Mouse (Mus musculus) forebrain, postnatal 0 days (tissue): ENCODE measurements around the gene Elavl2. TPM values are rescaled to one million over a fixed set of nuclear protein-coding genes. Genes with fewer than 3 reads are reported as not detected.

ENCODE experiments used
- ATAC-seq: fragments of 200-750 bp; cut with Nextera tagmentation; 2 replicates; pipeline ENCODE4 v1.8.0; 2017; ENCODE audit warnings: mild to moderate bottlenecking, moderate library complexity
- DNase-seq: peaks from one replicate; pipeline ENCODE4 v3.0.0-alpha.2; 2015
- H3K27ac ChIP-seq: fragments of 300-500 bp; sonication (generic); 2 replicates; pipeline ENCODE4 v1.5.1; 2014; ENCODE audit warnings: low read depth, mild to moderate bottlenecking, antibody characterized with exemption, low read length, moderate library complexity, mixed read lengths
- H3K27me3 ChIP-seq: fragments of 300-500 bp; sonication (generic); 2 replicates; pipeline ENCODE4 v1.6.1; 2014; ENCODE audit warnings: mild to moderate bottlenecking, low read length, mixed read lengths; ENCODE audit not compliant: insufficient read depth
- H3K36me3 ChIP-seq: fragments of 300-500 bp; sonication (generic); 2 replicates; pipeline ENCODE4 v1.6.1; 2014; ENCODE audit warnings: mild to moderate bottlenecking, moderate library complexity; ENCODE audit not compliant: insufficient read depth
- H3K4me1 ChIP-seq: fragments of 300-500 bp; sonication (generic); 2 replicates; pipeline ENCODE4 v1.6.1; 2014; ENCODE audit warnings: antibody characterized with exemption; ENCODE audit not compliant: insufficient read depth
- H3K4me2 ChIP-seq: fragments of 300-500 bp; sonication (generic); 2 replicates; pipeline ENCODE4 v1.6.1; 2014; ENCODE audit warnings: low read depth, mild to moderate bottlenecking, moderate library complexity
- H3K4me3 ChIP-seq: fragments of 300-500 bp; sonication (generic); 2 replicates; pipeline ENCODE4 v1.5.1; 2014; ENCODE audit warnings: low read depth, low read length, mixed read lengths
- H3K9ac ChIP-seq: fragments of 300-500 bp; sonication (generic); 2 replicates; pipeline ENCODE4 v1.6.1; 2014; ENCODE audit warnings: mild to moderate bottlenecking
- H3K9me3 ChIP-seq: fragments of 300-500 bp; sonication (generic); 2 replicates; pipeline ENCODE4 v1.6.1; 2016; ENCODE audit warnings: low read length
- CTCF ChIP-seq: sonication (generic); IDR thresholded peaks from 2 replicates; pipeline ENCODE4 v1.5.1; 2016; ENCODE audit warnings: antibody characterized with exemption, control low read depth, low read depth
- whole genome bisulfite sequencing: fragments of 180-500 bp; shearing (Covaris S2); extraction: QIAGEN DNeasy Blood & Tissue Kit; methylation state at CpG from one replicate; pipeline ENCODE4 v1.1.7; 2014; 5-methylcytosine and 5-hydroxymethylcytosine counted together
- polyA plus RNA-seq: library from polyadenylated mRNA; unstranded; fragments of >200 nt; fragmentation: Nextera tagmentation; extraction: Ambion mirVana; gene quantifications from 2 replicates; pipeline ENCODE4 v1.2.1, GENCODE M21; 2015
- total RNA-seq: library from RNA; depleted of rRNA; stranded (reverse); fragments of >200 nt; gene quantifications from 2 replicates; pipeline ENCODE4 v1.2.3, GENCODE M21; 2014

The Elavl2 gene
- total and polyA plus RNA-seq, 2 experiments from 2014 or later: 74.4 to 84.8 TPM

- H3K4me3 ChIP-seq: no peak overlapping the region
- peak; percentile 66 for ATAC-seq
- peak overlapping the region; percentile 73 for H3K27ac ChIP-seq
- no peaks in the 10 kb centered on the region for H3K27me3 ChIP-seq
- H3K4me2 ChIP-seq: 0 out of 2 replicates have a peak overlapping the region, but pooled peaks have one; percentile 17
- H3K9ac ChIP-seq: no peak overlapping the region; the same call in 1 of the 2 replicates
- no peaks in the 10 kb centered on the region for H3K9me3 ChIP-seq
- TF ChIP-seq CTCF: no peak
- no peaks in the 10 kb centered on the region for H3K36me3 ChIP-seq
- H3K4me1 ChIP-seq: 0 out of 2 replicates have a peak, but pooled peaks cover 2% of the 10 kb centered on the region
- WGBS: 52% methylated on average over 9 of the region's 9 CpGs
- peak; percentile 66 for DNase-seq
Observed at GRCm38 (mm10) chr4:91244554-91244953, 156.0 kb downstream of the Elavl2 start.

- 0 out of 2 replicates have a peak, but pooled peaks cover 2% of the 10 kb centered on the region for H3K4me1 ChIP-seq
- H3K9me3 ChIP-seq: no peaks in the 10 kb centered on the region
- no peaks in the 10 kb centered on the region for H3K36me3 ChIP-seq
- no peak overlapping the region for H3K4me3 ChIP-seq
- ATAC-seq (peak; percentile 50), DNase-seq (peak; percentile 45)
- H3K27ac ChIP-seq: no peak overlapping the region
- H3K4me2 ChIP-seq: no peak overlapping the region
- H3K27me3 ChIP-seq: no peaks in the 10 kb centered on the region
- 63% methylated on average over 4 of the region's 4 CpGs for WGBS
- TF ChIP-seq CTCF: no peak
- no peak overlapping the region for H3K9ac ChIP-seq
Observed at GRCm38 (mm10) chr4:91243896-91244295, 156.7 kb downstream of the Elavl2 start.

- DNase-seq (no peak), ATAC-seq (no peak)
Observed at GRCm38 (mm10) chr4:91238739-91239485, 161.7 kb downstream of the Elavl2 start.

GRCm38 (mm10) chr4:91236976-91237375 is 163.6 kb downstream of the Elavl2 start:
- Histone ChIP-seq H3K27ac (no peak overlapping the region), H3K9me3 (no peaks in the 10 kb centered on the region), H3K4me3 (no peak overlapping the region), H3K4me1 (0 out of 2 replicates have a peak, but pooled peaks cover 4% of the 10 kb centered on the region), H3K27me3 (no peaks in the 10 kb centered on the region), H3K36me3 (no peaks in the 10 kb centered on the region), H3K9ac (no peak overlapping the region), H3K4me2 (no peak overlapping the region)
- no peak for TF ChIP-seq CTCF
- 14% methylated on average over 7 of the region's 7 CpGs for WGBS
- DNase-seq (no peak), ATAC-seq (no peak)

More at GRCm38 (mm10) chr4:91238739-91239485, 161.7 kb downstream of the Elavl2 start:
- Histone ChIP-seq H3K4me3 (no peak overlapping the region), H3K4me2 (no peak overlapping the region), H3K9me3 (no peaks in the 10 kb centered on the region), H3K4me1 (0 out of 2 replicates have a peak, but pooled peaks cover 4% of the 10 kb centered on the region), H3K27me3 (no peaks in the 10 kb centered on the region), H3K36me3 (no peaks in the 10 kb centered on the region), H3K9ac (no peak overlapping the region), H3K27ac (no peak overlapping the region)
- 70% methylated on average over 6 of the region's 6 CpGs for WGBS
- no peak for TF ChIP-seq CTCF

GRCm38 (mm10) chr4:91234941-91235340 is 165.6 kb downstream of the Elavl2 start:
- H3K9ac ChIP-seq: no peak overlapping the region
- ATAC-seq: no peak
- WGBS: 60% methylated on average over 6 of the region's 6 CpGs

GRCm38 (mm10) chr4:91233599-91233998 is 167.0 kb downstream of the Elavl2 start:
- Histone ChIP-seq H3K27ac (no peak overlapping the region), H3K4me1 (0 out of 2 replicates have a peak, but pooled peaks cover 4% of the 10 kb centered on the region), H3K9ac (no peak overlapping the region), H3K9me3 (no peaks in the 10 kb centered on the region), H3K4me3 (no peak overlapping the region), H3K27me3 (no peaks in the 10 kb centered on the region), H3K36me3 (no peaks in the 10 kb centered on the region), H3K4me2 (no peak overlapping the region)
- TF ChIP-seq CTCF: no peak
- no peak for DNase-seq
- no peak for ATAC-seq
- WGBS: 96% methylated on average over 6 of the region's 6 CpGs

More at GRCm38 (mm10) chr4:91234941-91235340, 165.6 kb downstream of the Elavl2 start:
- Histone ChIP-seq H3K9me3 (no peaks in the 10 kb centered on the region), H3K4me1 (0 out of 2 replicates have a peak, but pooled peaks cover 4% of the 10 kb centered on the region), H3K27me3 (no peaks in the 10 kb centered on the region), H3K36me3 (no peaks in the 10 kb centered on the region), H3K27ac (no peak overlapping the region), H3K4me3 (no peak overlapping the region), H3K4me2 (no peak overlapping the region)
- TF ChIP-seq CTCF: no peak
- DNase-seq: no peak

- WGBS: 53% methylated on average over 1 of the region's 1 CpGs
- ATAC-seq: peak; percentile 53
- H3K4me1 ChIP-seq: no peaks in the 10 kb centered on the region
- no peak for TF ChIP-seq CTCF
- no peaks in the 10 kb centered on the region for H3K27me3 ChIP-seq
- H3K4me3 ChIP-seq: no peak overlapping the region
- peak; percentile 43 for DNase-seq
- H3K9me3 ChIP-seq: no peaks in the 10 kb centered on the region
- H3K27ac ChIP-seq: no peak overlapping the region
- H3K4me2 ChIP-seq: no peak overlapping the region
- no peak overlapping the region for H3K9ac ChIP-seq
- H3K36me3 ChIP-seq: peaks cover 21% of the 10 kb centered on the region
Observed at GRCm38 (mm10) chr4:91230439-91230863, 170.1 kb downstream of the Elavl2 start.
